Mouse (Mus musculus) cerebellum, postnatal 14 days (tissue): Measurements from ENCODE around the gene Tmem52b.

Experiments used
- DNase-seq, 2 experiments: peaks; one replicate each; pipeline ENCODE4 v3.0.0; 2021; ENCODE audit warnings: mixed read lengths in 2 of 2

Tmem52b gene

DNA sequence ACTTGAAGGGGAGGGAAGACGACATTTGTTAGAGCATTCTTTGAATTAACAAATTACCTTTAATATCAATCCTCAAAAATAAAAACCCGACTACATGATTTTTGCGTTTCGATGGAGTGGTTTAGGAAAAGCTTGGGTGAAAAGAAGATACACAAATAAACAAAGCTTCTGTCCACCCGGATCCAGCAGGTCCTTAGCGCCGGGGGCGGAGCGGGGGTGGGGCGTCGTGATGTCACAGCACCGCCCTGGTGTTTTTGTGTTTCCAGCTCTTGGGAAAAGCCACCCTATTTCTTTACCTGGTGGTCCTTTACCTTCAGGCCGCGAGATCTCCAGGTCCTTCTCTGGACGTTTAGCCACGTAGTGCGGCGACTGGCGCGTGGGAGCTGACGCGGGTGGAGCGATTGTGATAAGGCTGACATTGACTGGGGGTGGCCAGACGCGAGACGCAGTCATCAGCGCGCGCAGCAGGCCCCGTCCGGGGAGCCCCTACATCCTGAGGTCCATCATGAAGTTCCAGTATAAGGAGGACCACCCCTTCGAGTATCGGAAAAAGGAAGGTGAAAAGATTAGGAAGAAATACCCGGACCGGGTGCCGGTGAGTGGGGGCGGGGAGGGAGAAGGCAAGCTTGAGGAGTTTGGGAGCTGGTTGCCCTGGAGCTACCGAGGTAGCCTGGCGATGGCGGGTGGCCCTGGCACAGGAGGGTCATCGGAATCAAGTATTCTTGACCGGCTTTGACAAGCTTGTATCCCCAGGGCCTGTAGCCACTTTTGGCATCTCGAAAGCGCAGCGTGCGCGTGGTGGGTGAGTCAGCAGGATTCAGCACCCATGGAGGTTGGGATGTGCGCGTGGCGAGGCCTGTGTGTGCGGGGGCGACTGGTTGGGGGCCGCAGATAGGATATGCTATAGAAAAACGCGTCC is 20.8 kb downstream of the Tmem52b start, which contains the start of gene Gabarapl1:
Gene Gabarapl1, plus strand, starts transcription at position 219 of the 919 bp plus-strand sequence.
- peak; percentile 86 to 89 for DNase-seq

DNA sequence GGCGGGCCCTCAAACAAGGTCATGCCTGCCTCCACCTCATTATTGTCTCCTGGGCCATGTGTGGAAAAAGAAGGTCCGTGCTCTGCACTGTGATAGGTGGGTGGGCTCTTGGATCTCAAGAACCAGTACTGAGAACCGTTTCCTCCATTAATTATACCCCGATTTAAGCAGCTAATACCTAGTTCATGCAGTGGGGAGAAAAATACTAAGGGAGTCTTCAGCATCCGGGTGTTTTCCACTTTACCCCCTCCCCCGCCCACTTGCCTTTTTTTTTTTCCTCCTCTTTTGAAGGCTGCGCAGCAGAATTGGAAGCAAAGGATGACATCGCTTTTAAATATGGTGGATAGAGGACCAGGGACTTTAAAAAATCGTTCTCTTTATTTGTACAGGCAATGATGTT is 21.7 kb downstream of the Tmem52b start:
- peak; percentile 40 to 41 for DNase-seq

DNA sequence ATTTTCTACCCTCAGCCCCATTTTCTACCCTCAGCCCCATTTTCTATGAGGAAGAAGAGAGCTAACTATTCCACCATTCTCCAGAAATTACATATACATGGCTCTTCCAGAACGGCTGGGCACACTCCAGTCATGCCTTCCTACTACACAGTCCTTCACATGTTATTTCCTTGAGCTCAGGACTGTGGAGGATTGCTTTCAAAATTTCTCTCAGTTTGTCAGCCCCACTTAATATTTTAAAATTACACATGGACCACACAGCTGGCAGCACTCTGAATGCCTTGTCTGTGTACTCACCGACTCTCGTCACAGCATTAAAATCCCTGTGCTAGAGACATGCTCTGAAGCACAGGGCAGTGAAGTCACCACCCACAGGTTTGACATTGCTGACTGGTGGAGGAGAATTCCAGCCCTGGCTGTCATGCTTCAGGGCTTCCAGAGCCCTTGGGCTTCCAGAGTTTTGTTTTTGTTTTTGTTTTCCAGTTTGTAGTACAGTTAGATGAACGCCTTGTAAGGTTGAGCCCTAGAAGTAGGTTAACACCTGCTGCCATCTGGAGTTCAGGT is 22.4 kb downstream of the Tmem52b start:
- peak; percentile 5 to 15 for DNase-seq

DNA sequence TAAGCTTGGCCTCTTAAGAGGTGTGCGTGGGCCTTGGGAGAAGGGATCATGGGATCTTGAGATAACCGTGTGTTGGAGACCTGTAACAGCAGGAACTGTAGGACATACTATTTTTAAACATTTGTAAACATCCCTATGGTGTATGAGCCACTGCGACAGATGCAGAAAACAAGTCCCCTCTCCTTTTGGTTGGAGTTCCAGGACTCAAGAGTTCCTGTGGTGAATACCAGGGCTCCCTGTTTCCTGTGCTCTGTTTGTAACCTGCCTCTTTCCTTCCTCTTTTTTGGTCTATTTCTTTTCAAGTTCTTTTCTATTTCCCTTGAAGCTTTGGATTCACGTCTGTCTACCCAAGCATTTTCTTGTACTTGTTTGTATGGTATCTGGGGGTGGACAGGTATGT is 23.4 kb downstream of the Tmem52b start:
- no peak for DNase-seq

DNA sequence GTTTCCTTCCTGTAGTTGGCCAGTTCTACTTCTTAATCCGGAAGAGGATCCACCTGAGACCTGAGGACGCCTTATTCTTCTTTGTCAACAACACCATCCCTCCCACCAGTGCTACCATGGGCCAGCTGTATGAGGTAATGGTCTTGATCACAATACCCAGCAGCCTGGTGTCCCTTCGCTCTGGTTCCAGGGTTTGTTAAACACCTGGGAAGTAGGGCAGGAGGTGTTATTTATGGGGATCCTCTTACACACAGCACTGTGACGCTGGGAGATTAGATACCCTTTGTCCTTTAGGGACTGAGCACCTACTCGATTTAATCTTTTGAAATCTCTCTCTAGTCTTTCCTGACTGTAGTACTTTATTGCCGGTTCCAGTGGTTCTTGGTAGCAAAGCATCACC is 26.2 kb downstream of the Tmem52b start:
- DNase-seq = no peak

DNA sequence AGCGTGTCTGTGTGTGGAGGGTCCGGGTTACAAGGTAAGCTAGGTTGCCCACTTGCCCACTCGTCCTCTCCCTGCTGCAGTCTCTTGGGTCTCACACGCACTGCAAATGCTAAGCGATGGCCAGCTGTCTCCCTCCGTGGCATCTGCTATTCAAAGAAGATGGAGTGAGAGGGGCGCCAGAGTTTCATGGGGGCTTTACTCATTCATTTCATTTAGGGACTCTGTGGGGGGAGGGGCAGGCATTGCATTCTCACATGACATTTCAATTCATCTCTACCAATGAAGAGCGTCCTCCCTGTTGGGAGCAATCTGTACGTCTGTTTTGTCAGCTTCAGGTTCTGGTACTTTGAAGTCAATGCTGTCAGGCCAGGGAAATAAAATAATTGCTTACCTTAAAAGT is 29.6 kb downstream of the Tmem52b start:
- DNase-seq = peak; percentile 15 to 41

DNA sequence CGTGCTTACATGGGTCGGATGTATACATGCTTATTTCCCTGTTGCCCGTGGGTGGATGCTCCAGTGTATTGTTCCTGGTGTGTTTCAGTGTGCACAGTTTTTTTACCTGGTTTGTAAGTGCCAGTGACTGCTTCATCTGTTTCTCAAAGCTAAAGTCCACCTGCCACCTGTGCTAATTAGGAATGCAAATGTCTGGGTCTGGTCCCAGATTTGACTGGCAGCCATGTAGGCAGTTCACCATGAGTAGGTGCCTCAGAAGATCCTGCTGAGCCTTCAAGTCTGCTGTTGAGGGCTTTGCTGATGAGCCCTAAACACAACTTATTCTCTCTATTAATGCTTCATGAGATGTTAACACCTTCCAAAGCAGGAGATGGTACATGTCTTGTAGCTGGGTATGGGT is 30.2 kb downstream of the Tmem52b start:
- DNase-seq = peak; percentile 16 to 21

DNA sequence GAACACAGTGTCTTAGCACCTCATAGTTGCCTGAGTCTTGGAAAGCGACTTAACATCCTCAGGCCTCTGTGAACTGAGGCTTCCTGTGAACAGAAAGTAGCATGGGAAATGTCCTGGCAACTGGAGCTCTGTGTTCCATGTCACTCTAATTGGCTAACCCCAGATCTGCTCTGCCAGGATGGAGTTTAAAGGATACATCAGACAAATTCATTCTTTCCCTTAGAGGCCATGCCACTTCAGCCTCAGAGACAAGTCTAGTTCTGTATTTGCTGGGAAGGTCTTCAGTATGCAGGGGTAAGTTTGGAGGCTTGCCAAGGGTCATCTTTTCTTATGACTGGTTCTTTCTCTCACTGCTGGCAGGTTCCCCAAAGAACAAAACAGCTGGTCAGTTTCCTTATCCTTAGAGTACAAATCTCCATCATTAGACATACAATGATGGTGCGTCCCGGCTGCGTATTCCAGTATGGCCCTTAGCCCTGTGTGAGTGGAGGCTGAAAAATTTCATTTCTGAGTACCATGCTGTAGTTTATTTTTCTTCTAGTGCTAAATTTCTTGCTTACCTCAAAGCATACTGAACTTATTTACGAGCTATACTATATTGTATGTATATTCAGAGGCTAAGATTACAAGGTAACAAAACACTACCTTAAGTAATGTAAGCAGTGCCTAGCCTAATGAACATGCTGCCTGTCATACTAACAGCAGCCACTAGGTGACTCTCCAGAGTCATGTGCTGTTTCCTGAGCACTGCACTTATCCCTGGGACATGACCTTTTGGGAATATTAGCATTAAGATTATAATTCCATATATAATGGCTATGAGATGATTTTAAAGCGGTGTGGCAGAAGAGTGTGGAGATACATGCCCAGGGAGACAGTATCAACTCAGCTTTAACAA is 31.6 kb downstream of the Tmem52b start:
- DNase-seq = peak; percentile 84 to 87

DNA sequence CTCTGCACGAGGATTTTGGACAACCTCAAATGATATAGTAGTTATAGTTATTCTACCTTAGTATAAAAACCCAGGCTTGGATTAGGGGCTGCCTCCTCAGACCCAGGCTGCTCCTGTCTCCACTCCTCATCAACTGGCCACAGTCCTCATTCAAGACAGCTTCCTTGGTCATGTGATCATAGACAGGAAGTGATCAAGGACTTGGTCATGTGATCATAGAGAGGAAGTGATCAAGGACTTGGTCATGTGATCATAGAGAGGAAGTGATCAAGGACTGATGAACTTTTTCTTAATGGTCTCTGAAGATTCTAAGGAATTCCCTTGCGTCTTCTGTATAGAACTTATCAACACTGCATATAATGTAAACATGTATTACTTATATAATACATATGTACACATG is 34.9 kb downstream of the Tmem52b start:
- no peak for DNase-seq

DNA sequence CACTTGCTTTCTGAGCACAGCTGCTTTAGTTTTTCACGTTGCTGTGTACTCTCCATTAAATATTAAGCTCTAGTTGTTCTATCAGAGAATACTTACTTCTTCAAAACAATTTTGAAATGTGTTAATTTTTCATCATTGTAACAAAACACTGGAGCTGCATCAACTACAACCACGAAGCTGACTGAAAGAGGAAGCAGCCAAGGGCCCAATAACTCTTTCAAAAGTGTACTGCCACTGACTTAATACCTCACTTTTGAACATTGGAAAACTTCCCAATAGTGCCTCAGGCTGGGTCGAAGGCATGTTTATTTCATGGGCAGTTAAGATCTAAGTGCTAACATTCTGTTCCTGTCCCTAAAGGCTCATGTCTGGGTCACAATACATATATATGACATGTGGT is 35.7 kb downstream of the Tmem52b start:
- DNase-seq = no peak

DNA sequence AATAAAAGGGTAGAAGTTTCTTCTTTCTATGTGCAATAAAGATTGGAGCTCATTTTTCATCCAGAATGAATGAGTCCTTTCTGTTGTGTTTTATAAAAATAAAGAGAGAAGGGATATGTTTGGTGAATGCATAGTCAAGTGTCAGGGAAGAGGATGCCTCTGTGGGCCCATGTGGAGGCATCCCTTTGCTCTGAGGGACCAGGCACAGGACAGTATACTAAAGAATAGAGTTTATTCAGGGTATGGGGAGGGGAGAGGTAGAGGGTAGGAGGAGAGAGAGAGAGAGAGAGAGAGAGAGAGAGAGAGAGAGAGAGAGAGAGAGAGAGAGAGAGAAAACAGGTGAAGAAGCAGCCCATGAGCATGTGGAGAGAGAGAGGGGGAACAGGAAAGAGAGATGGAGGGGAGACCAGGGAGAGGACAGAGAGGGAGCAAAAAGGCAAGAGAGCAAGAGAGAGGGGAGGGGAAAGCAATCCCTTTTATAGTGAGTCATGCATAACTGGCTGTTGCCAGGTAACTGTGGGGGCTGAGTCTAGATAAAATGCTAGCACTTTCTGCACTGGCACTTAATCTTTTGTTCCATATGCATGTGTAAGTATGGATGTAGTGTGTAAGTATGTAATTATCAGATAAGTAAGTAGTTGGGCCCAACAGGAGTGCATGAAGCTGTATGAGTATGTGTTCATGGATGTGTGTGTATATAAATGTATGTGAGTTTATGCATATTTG is 45.1 kb downstream of the Tmem52b start:
- no peak for DNase-seq

DNA sequence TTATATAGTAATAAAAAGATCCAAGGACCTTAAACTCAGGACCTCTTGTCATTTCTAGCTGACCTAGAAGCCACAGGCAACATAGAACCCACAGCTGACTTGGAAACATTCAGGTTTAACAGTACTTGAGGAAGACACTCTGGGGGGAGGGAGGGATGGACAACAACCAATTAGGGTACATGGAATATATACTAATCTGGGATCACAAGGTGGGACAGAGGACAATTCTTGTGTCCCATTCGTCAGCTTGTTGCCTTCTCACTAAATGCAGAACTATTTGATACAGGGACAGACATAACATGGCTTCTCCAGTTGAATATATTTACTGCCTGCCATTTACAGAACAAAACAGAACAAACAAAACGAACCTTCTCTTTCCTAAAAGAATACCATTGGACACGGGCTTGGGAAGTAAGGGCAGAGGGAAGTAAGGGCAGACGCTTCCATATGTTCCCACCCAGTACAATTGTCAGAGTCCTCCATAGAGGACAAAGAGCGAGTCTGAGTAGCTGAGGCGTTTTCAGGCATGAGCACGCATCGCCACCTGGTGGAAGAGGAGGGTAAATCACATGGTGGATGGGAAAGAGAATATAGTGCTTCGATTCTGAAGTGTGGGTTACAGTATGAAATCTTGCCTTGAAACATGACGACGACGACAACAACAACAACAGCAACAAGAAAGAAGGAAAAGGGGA is 46.7 kb downstream of the Tmem52b start:
- peak; percentile 82 to 87 for DNase-seq

DNA sequence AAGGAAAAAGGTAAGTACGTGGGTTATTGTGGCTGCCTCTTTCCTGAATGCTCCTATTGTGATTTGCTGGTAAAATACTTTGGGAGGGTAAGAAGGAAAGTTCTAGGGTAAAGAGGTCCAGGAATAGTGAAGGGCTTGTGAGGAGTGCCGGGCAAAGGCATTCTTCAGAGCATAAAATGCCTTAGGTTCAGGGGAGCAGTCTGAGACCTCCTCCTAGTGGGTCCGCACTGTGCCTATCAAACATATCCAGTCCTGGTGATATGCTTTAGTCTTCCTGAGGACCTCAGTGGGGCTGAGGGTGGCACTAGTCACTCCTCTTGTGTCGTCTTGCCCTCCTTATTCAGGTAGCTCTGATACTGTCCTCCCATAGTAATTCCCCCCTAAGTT is 47.3 kb downstream of the Tmem52b start:
- DNase-seq = no peak

DNA sequence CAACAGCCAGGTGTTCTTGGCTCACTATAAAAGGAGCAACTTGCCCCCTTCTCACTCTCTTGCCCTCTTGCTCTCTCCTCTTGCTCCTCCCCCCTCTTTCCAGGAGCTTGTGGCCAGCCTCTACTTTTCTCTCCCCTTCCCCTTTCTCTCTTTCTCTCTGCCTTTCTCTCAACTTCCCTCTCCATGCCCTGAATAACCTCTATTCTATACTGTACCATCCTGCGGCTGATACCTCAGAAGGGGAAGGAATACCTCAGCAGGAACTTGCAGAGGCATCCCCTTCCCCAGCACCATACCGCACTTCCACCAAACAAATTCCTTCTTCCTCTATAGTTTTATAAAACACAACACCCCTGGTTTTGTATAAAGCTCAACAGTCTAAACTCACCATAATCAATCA is 52.9 kb downstream of the Tmem52b start:
- no peak for DNase-seq
